Mouse (Mus musculus) heart, embryonic 15.5 days (tissue): ENCODE measurements around the gene Gm17019. TPM values are rescaled to one million over a fixed set of nuclear protein-coding genes. Genes with fewer than 3 reads are reported as not detected.
"Not testable (repeated sequence)": the region's sequence is repeated elsewhere in the genome, so short reads cannot be mapped to it uniquely, and the experiment has no call there.

Source experiments
- ATAC-seq: fragments of 200-750 bp; cut with Nextera tagmentation; replicated peaks from 2 replicates; pipeline ENCODE4 v1.8.0; 2017; ENCODE audit warnings: low read depth, moderate TSS enrichment; ENCODE audit not compliant: insufficient number of reproducible peaks, insufficient read depth, low FRiP score
- H3K27ac ChIP-seq: fragments of 300-500 bp; sonication (generic); 2 replicates; pipeline ENCODE4 v1.5.1; 2015; ENCODE audit warnings: mild to moderate bottlenecking, inconsistent platforms
- H3K27me3 ChIP-seq: fragments of 300-500 bp; sonication (generic); 2 replicates; pipeline ENCODE4 v1.6.1; 2015; ENCODE audit warnings: inconsistent platforms
- H3K36me3 ChIP-seq: fragments of 300-500 bp; sonication (generic); 2 replicates; pipeline ENCODE4 v1.6.1; 2015; ENCODE audit warnings: mild to moderate bottlenecking, inconsistent platforms
- H3K4me1 ChIP-seq: fragments of 300-500 bp; sonication (generic); replicated peaks from 2 replicates; pipeline ENCODE4 v1.6.1; 2015; ENCODE audit warnings: inconsistent platforms
- H3K4me2 ChIP-seq: fragments of 300-500 bp; sonication (generic); 2 replicates; pipeline ENCODE4 v1.6.1; 2015; ENCODE audit warnings: inconsistent platforms, mild to moderate bottlenecking, moderate library complexity
- H3K4me3 ChIP-seq: fragments of 300-500 bp; sonication (generic); 2 replicates; pipeline ENCODE4 v1.5.1; 2015; ENCODE audit warnings: mild to moderate bottlenecking, inconsistent platforms
- H3K9ac ChIP-seq: fragments of 300-500 bp; sonication (generic); 2 replicates; pipeline ENCODE4 v1.6.1; 2015; ENCODE audit warnings: mild to moderate bottlenecking, inconsistent platforms
- H3K9me3 ChIP-seq: fragments of 300-500 bp; sonication (generic); replicated peaks from 2 replicates; pipeline ENCODE4 v1.6.1; 2016; ENCODE audit warnings: inconsistent platforms
- WGBS: fragments of 180-500 bp; shearing (Covaris S2); methylation state at CpG from one replicate; pipeline ENCODE4 v1.1.7; 2015; ENCODE audit warnings: mixed read lengths; 5-methylcytosine and 5-hydroxymethylcytosine counted together
- polyA plus RNA-seq: library from polyadenylated mRNA; unstranded; fragments of >200 nt; fragmentation: Nextera tagmentation; extraction: Ambion mirVana; gene quantifications from 2 replicates; pipeline ENCODE4 v1.2.1, GENCODE M21; 2015

Gm17019 gene
- 0.19 TPM in 1 of 2 replicates, not detected in the other for polyA plus RNA-seq

- H3K9me3 ChIP-seq, H3K27ac ChIP-seq, H3K36me3 ChIP-seq, H3K4me3 ChIP-seq, H3K4me1 ChIP-seq, ATAC-seq, H3K27me3 ChIP-seq, H3K4me2 ChIP-seq, H3K9ac ChIP-seq: not testable (repeated sequence)
- WGBS: 25% methylated on average over 1 of the region's 1 CpGs
Measured at GRCm38 (mm10) chr5:15032898-15033297, at the start of gene Gm17019. Gm17019 (minus strand) TSS chr5:15032998.

- 79% methylated on average over 1 of the region's 1 CpGs for WGBS
- H3K9me3 ChIP-seq: peaks cover 18% of the 10 kb centered on the region; the same call in 1 of the 2 replicates
- not testable (repeated sequence) for H3K27me3 ChIP-seq, H3K4me2 ChIP-seq, H3K36me3 ChIP-seq, H3K9ac ChIP-seq, H3K27ac ChIP-seq, H3K4me1 ChIP-seq, H3K4me3 ChIP-seq, ATAC-seq
Measured at GRCm38 (mm10) chr5:15062385-15062715, 29.6 kb upstream of the Gm17019 start.

GRCm38 (mm10) chr5:15061638-15062384 is 29.0 kb upstream of the Gm17019 start:
- H3K27me3 ChIP-seq, H3K36me3 ChIP-seq, H3K4me1 ChIP-seq, H3K9ac ChIP-seq, H3K27ac ChIP-seq, H3K4me2 ChIP-seq, H3K4me3 ChIP-seq: not testable (repeated sequence)
- H3K9me3 ChIP-seq: peaks cover 18% of the 10 kb centered on the region; the same call in 1 of the 2 replicates
- ATAC-seq: peak; percentile 82
- WGBS: 71% methylated on average over 4 of the region's 4 CpGs

GRCm38 (mm10) chr5:15054151-15055025 is 21.6 kb upstream of the Gm17019 start:
- H3K4me2 ChIP-seq, H3K4me1 ChIP-seq, H3K9ac ChIP-seq, H3K27ac ChIP-seq, H3K36me3 ChIP-seq, H3K4me3 ChIP-seq, H3K27me3 ChIP-seq: not testable (repeated sequence)
- peaks cover 10% of the 10 kb centered on the region for H3K9me3 ChIP-seq
- ATAC-seq: 0 out of 2 replicates have a peak, but pooled peaks have one; percentile 39
- 69% methylated on average over 10 of the region's 10 CpGs for WGBS

GRCm38 (mm10) chr5:15053606-15053962 is 20.8 kb upstream of the Gm17019 start:
- H3K4me1 ChIP-seq, H3K27me3 ChIP-seq, H3K36me3 ChIP-seq, H3K4me3 ChIP-seq, ATAC-seq, H3K27ac ChIP-seq, H3K9ac ChIP-seq, H3K4me2 ChIP-seq: not testable (repeated sequence)
- H3K9me3 ChIP-seq: peaks cover 10% of the 10 kb centered on the region
- WGBS: 64% methylated on average over 8 of the region's 8 CpGs

GRCm38 (mm10) chr5:15052945-15053605 is 20.3 kb upstream of the Gm17019 start:
- not testable (repeated sequence) for H3K27ac ChIP-seq, H3K9ac ChIP-seq, H3K27me3 ChIP-seq, H3K4me1 ChIP-seq, H3K4me2 ChIP-seq, H3K9me3 ChIP-seq, H3K36me3 ChIP-seq, H3K4me3 ChIP-seq, ATAC-seq
- 70% methylated on average over 4 of the region's 4 CpGs for WGBS

GRCm38 (mm10) chr5:15050807-15051206 is 18.0 kb upstream of the Gm17019 start:
- H3K27me3 ChIP-seq, H3K4me3 ChIP-seq, H3K36me3 ChIP-seq, H3K4me1 ChIP-seq, H3K4me2 ChIP-seq, H3K27ac ChIP-seq, ATAC-seq, H3K9me3 ChIP-seq, H3K9ac ChIP-seq: not testable (repeated sequence)
- WGBS: 65% methylated on average over 2 of the region's 2 CpGs

GRCm38 (mm10) chr5:15044830-15045767 is 12.3 kb upstream of the Gm17019 start:
- ATAC-seq: peak; percentile 47; the same call in 1 of the 2 replicates
- WGBS: 68% methylated on average over 9 of the region's 9 CpGs
- not testable (repeated sequence) for H3K9me3 ChIP-seq

GRCm38 (mm10) chr5:15040784-15041183 is 8.0 kb upstream of the Gm17019 start:
- not testable (repeated sequence) for H3K27ac ChIP-seq, H3K27me3 ChIP-seq, ATAC-seq, H3K36me3 ChIP-seq, H3K4me3 ChIP-seq, H3K9ac ChIP-seq, H3K4me1 ChIP-seq, H3K4me2 ChIP-seq, H3K9me3 ChIP-seq
- WGBS: 57% methylated on average over 3 of the region's 4 CpGs

More at GRCm38 (mm10) chr5:15044830-15045767, 12.3 kb upstream of the Gm17019 start:
- not testable (repeated sequence) for H3K9ac ChIP-seq, H3K36me3 ChIP-seq, H3K27ac ChIP-seq, H3K4me2 ChIP-seq, H3K4me3 ChIP-seq, H3K27me3 ChIP-seq, H3K4me1 ChIP-seq

GRCm38 (mm10) chr5:15039984-15040383 is 7.2 kb upstream of the Gm17019 start:
- H3K4me3 ChIP-seq, H3K36me3 ChIP-seq, H3K4me2 ChIP-seq, H3K9me3 ChIP-seq, H3K4me1 ChIP-seq, H3K27ac ChIP-seq, H3K27me3 ChIP-seq, H3K9ac ChIP-seq: not testable (repeated sequence)
- WGBS: 73% methylated on average over 4 of the region's 4 CpGs
- peak; percentile 91 for ATAC-seq
